Mouse (Mus musculus) activated CD4-positive, CD25-positive, alpha-beta regulatory T cell (primary cell): ENCODE measurements around the gene Cfap73. TPM values are rescaled to one million over a fixed set of nuclear protein-coding genes. Genes with fewer than 3 reads are reported as not detected.

Experiments
- polyA plus RNA-seq, 2 experiments: library from polyadenylated mRNA; unstranded; fragments of 100-300 nt; shearing (Covaris generic); gene quantifications; one replicate each; pipeline ENCODE4 v1.2.1; 2017

The Cfap73 gene
- polyA plus RNA-seq = under 1 TPM in 1 of 2 experiments, not detected in 1; 0.18 TPM

GRCm38 (mm10) chr5:120634131-120634530, at the start of gene Cfap73:
TSS of gene Cfap73 (minus strand) at chr5:120634235.

GRCm38 (mm10) chr5:120648569-120649373, 14.7 kb upstream of the Cfap73 start, which contains the start of gene Rasal1:
TSS of gene Rasal1 (plus strand) at chr5:120648812.

GRCm38 (mm10) chr5:120612442-120612821, 21.6 kb downstream of the Cfap73 start, which contains the start of the genes Rita1 and Ddx54:
TSS of gene Rita1 (minus strand) at chr5:120612589.
TSS of gene Ddx54 (plus strand) at chr5:120612739.

GRCm38 (mm10) chr5:120588569-120589094, 45.4 kb downstream of the Cfap73 start, which contains the start of the genes Tpcn1 and Iqcd:
TSS of gene Tpcn1 (minus strand) at chr5:120588673.
TSS of gene Iqcd (plus strand) at chr5:120589016.

Other genes starting within 250 kb of the Cfap73 start
- under 1 TPM in 1 of 2 experiments, not detected in 1; 0.33 TPM for gene Lhx5, start 202.5 kb downstream of the Cfap73 start, polyA plus RNA-seq
- not detected for gene Sdsl, start 161.4 kb downstream of the Cfap73 start, polyA plus RNA-seq
- gene Sds, start 157.7 kb downstream of the Cfap73 start, polyA plus RNA-seq = not detected
- 10 to 100 TPM; 24.9 to 30.8 TPM for gene Plbd2, start 130.6 kb downstream of the Cfap73 start, polyA plus RNA-seq
- gene Slc8b1, start 123.1 kb downstream of the Cfap73 start, polyA plus RNA-seq = 10 to 100 TPM; 10.0 to 17.2 TPM
- gene Tpcn1, start 45.6 kb downstream of the Cfap73 start, polyA plus RNA-seq = 10 to 100 TPM; 14.1 to 21.5 TPM
- 1 to 10 TPM in 1 of 2 experiments, under 1 TPM in 1; 0.43 to 1.9 TPM for gene Iqcd, start 45.2 kb downstream of the Cfap73 start, polyA plus RNA-seq
- gene Rita1, start 21.6 kb downstream of the Cfap73 start, polyA plus RNA-seq = 1 to 10 TPM; 2.6 to 3.1 TPM
- gene Ddx54, start 21.5 kb downstream of the Cfap73 start, polyA plus RNA-seq = 10 to 100 TPM; 45.8 to 62.9 TPM
- gene Rasal1, start 14.6 kb upstream of the Cfap73 start, polyA plus RNA-seq = 10 to 100 TPM; 11.4 to 15.4 TPM
- 100 to 1,000 TPM; 117 to 164 TPM for gene Dtx1, start 77.7 kb upstream of the Cfap73 start, polyA plus RNA-seq
- gene Oas2, start 115.6 kb upstream of the Cfap73 start, polyA plus RNA-seq = 1 to 10 TPM; 1.5 to 5.5 TPM
- gene Oas3, start 143.4 kb upstream of the Cfap73 start, polyA plus RNA-seq = 10 to 100 TPM in 1 of 2 experiments, 1 to 10 TPM in 1; 3.5 to 24.9 TPM
- not detected for gene Oas1e, start 161.3 kb upstream of the Cfap73 start, polyA plus RNA-seq
- gene Oas1c, start 178.3 kb upstream of the Cfap73 start, polyA plus RNA-seq = 10 to 100 TPM; 12.6 to 13.1 TPM
- gene Oas1f, start 213.1 kb upstream of the Cfap73 start, polyA plus RNA-seq = not detected
- not detected for gene Oas1h, start 227.2 kb upstream of the Cfap73 start, polyA plus RNA-seq